Mouse (Mus musculus): Measurements from ENCODE around the gene Ankrd22.

DNA sequence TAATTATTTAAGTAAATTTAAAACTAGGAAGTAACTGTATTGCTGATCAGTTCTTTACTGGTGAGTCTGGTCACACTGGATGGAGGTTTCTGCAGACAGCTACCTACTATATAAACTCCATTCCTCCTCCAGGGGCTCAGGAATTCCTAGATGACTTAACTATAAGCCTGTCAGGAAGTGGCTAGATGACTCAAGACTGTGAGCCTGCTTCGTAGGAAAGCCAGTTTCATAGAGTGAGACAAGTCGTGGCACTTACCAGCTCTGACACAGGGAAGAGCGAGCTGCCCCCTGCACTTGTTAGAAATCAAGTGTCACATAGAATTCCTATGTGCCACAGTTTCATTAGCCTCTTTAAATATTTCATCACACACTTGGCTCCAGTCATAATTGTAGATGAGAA lies 5.3 kb upstream of the Ankrd22 start:
- no peak for TF ChIP-seq CTCF (IDR thresholded peaks at IDR 0.05; ENCODE audit: low read depth, low read length)
- TF ChIP-seq POLR2A (IDR thresholded peaks at IDR 0.05; ENCODE audit: extremely low read depth, insufficient read depth, low read length), result no peak
